Mouse (Mus musculus) adrenal gland, postnatal 4 days (tissue): ENCODE data around the gene Scamp3. TPM values are rescaled to one million over a fixed set of nuclear protein-coding genes. Genes with fewer than 3 reads are reported as not detected.
A peak's percentile ranks its signal among the peaks of the same experiment; 100 is the strongest.
"Not testable (repeated sequence)": the region's sequence is repeated elsewhere in the genome, so short reads cannot be mapped to it uniquely, and the experiment has no call there.

ENCODE experiments used
- DNase-seq, 2 experiments: peaks; one replicate each; pipeline ENCODE4 v3.0.0; 2021 to 2022; ENCODE audit warnings: low spot score in 2 of 2, mixed read lengths in 2 of 2
- total RNA-seq, 2 experiments: library from RNA; stranded (reverse); gene quantifications; 2 replicates each; pipeline ENCODE4 v1.2.3; 2021

The Scamp3 gene
- total RNA-seq, 2 experiments from 2014 or later, result 114 to 122 TPM

GRCm38 (mm10) chr3:89193853-89194252 is 16.6 kb downstream of the Scamp3 start:
- no peak for DNase-seq

- peak; percentile 63 to 85 for DNase-seq
Measured at GRCm38 (mm10) chr3:89195979-89196877, 19.0 kb downstream of the Scamp3 start.

GRCm38 (mm10) chr3:89199839-89200238 is 22.6 kb downstream of the Scamp3 start:
- DNase-seq, result no peak

GRCm38 (mm10) chr3:89202253-89203141 is 25.2 kb downstream of the Scamp3 start, which contains the start of gene Gba:
Gba (plus strand) TSS chr3:89202928.
- peak; percentile 52 to 64 for DNase-seq

- no peak for DNase-seq
Measured at GRCm38 (mm10) chr3:89203142-89203514, 25.9 kb downstream of the Scamp3 start.

- no peak for DNase-seq
Measured at GRCm38 (mm10) chr3:89206079-89206478, 28.8 kb downstream of the Scamp3 start.

GRCm38 (mm10) chr3:89206695-89207094 is 29.4 kb downstream of the Scamp3 start:
- DNase-seq, result no peak

- DNase-seq, result no peak
Measured at GRCm38 (mm10) chr3:89208075-89208657, 30.9 kb downstream of the Scamp3 start.

GRCm38 (mm10) chr3:89208736-89209135 is 31.5 kb downstream of the Scamp3 start:
- no peak for DNase-seq

GRCm38 (mm10) chr3:89209731-89210130 is 32.5 kb downstream of the Scamp3 start:
- DNase-seq, result no peak

GRCm38 (mm10) chr3:89210162-89210561 is 32.9 kb downstream of the Scamp3 start:
- DNase-seq, result no peak

GRCm38 (mm10) chr3:89210731-89211130 is 33.5 kb downstream of the Scamp3 start:
- no peak for DNase-seq

- peak; percentile 79 to 90 for DNase-seq
Measured at GRCm38 (mm10) chr3:89213803-89214530, 36.7 kb downstream of the Scamp3 start.

- no peak for DNase-seq
Measured at GRCm38 (mm10) chr3:89214681-89215411, 37.6 kb downstream of the Scamp3 start, which contains the start of gene Thbs3. Thbs3 (plus strand) TSS chr3:89215180.

GRCm38 (mm10) chr3:89215853-89216252 is 38.6 kb downstream of the Scamp3 start:
- DNase-seq, result peak; percentile 50 to 62

- DNase-seq, result not testable (repeated sequence)
Measured at GRCm38 (mm10) chr3:89216407-89216806, 39.1 kb downstream of the Scamp3 start.

- DNase-seq, result no peak
Measured at GRCm38 (mm10) chr3:89218271-89218670, 41.0 kb downstream of the Scamp3 start.

GRCm38 (mm10) chr3:89219546-89219945 is 42.3 kb downstream of the Scamp3 start:
- DNase-seq, result no peak

- no peak for DNase-seq
Measured at GRCm38 (mm10) chr3:89221167-89221566, 43.9 kb downstream of the Scamp3 start.

GRCm38 (mm10) chr3:89224796-89225195 is 47.5 kb downstream of the Scamp3 start:
- DNase-seq, result no peak
